Mouse (Mus musculus) spleen, postnatal 14 days (tissue): ENCODE measurements around the gene Cxcr6.

Experiments used
- DNase-seq, 2 experiments: peaks; one replicate each; pipeline ENCODE4 v3.0.0; 2021 to 2022; ENCODE audit warnings: low spot score in 2 of 2

Gene Cxcr6

DNA sequence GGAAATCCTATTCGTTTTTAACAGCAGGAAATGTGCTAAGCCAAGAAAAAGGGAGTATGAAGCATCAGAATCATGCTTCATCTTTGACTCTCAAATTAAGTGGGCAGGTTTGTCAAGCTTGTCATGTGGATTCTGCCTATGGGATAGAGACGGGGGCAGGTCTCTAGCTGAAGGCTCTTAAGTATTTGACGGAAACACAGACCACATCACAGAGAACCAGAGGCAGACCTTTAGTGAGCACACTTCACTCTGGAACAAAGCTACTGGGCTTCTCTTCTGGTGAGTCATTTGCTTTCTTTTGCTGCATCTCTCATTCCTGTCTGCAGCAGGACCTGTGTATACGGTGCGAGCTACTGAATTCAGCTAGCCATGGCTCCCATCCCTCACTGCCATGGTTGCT is at the start of gene Cxcr6:
Gene Cxcr6, plus strand, starts transcription at position 209 of the 400 bp plus-strand sequence.
- no peak for DNase-seq

DNA sequence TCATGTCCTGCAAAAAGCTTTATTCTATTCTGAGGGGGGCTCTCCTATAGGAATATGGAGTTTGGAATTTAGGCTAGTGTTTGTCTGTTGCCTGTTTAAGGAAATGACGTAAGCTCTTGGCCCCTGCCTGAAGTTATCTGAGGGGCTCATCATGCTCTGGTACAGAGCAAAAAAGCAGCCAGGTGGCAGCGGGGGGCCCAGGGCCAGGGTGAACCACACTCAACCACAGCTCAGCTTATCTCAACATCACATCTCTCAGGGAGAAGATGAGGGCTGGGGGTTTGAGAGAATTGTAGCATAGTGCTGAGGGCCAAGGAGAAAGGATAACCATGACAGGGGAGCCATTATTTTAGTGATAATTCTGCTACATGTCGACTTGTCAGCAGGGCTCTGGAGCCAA is 49.5 kb upstream of the Cxcr6 start:
- no peak for DNase-seq

DNA sequence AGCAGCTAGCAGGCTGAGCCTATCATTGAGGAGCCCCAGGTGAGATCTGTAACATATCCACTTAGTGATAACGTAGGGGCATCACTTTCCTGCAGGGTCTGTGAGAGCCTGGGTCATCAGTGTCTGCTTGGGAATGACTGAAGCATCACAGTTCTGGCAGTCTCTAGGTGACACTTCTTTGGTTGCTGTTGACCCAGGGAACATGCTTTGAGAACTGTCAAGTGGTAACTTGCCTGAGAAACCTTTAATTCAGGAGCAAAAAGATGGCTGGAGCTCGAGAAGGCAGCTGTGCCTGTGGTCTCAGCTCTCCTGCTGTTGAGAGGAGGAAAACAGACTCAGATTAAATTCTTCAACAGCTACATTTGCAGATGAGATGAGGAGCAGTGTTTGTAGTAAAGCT is 48.9 kb upstream of the Cxcr6 start:
- no peak for DNase-seq

DNA sequence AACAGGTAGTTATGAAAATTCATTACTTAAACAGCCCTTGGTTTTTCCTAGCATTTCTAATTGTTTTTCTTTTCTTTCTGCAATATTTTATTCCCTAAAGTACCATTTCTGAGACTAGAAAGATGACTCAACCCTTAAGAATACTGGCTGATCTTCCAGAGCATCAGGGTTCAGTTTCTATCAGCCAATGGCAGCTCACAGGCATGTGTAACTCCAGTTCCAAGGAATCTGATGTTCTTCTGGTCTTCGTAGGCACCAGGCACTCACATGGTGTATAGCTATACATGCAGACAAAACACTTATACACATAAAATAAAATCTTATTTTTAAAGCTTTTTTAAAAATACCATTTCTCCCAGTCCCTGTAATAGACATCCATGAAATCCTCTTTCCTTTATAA is 48.1 kb upstream of the Cxcr6 start:
- no peak for DNase-seq

DNA sequence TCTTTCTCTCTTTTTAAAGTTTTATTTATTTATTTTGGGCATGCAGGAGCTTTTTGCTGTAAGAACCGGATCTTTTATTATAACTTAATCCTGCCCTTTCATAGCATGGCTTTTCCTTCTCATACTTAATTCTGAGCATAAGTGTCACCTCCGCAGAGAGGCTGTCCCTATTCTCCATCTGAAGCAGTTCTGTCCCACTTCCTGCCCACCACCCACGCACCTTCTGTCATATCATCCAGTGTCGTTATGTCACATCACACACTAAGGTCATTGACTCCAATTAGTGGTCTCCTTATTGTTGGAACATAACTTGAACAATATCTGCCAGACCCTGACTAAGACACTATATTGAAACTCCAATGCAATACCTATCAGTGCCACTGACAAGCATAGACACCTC is 47.6 kb upstream of the Cxcr6 start:
- no peak for DNase-seq

DNA sequence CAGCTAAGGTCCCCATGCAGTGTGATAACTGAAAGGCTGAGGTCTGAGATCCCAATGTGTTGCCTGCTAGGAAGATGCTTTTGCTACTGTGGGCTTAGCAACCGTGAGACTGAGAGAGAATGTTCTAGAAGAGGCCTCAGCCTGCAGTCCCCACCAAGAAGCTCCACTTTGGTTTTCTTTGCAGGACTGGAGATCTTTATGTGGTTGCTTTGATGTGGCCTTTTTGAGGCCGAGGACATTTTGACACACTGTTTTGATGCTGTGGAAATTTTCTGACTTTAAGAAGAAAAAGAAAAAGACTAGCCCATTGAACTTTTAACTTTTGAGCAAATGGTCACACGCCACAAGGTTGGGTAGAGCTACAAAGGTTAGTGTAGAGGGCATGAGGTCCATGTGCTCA is 45.5 kb upstream of the Cxcr6 start:
- no peak for DNase-seq

DNA sequence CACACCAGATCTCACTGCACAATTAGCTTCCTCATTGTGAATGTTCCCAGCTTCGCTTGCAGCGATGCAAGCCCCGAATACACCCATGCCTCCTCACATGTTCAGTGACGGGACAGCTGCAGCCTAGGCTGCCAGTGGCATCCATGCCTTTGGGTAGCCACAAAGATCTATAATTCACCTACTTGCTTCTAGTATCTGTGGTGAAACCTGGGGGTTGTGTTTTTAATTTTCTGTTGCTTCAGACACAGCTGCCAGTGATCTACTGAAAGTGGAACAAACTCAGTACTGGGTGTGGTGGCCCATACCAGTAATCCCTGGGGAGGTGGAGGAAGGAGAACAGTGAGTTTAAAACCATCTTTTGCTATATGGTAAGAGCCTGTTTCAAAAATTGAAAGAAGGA is 43.4 kb upstream of the Cxcr6 start:
- peak in 1 of 2 experiments; percentile 9 for DNase-seq

DNA sequence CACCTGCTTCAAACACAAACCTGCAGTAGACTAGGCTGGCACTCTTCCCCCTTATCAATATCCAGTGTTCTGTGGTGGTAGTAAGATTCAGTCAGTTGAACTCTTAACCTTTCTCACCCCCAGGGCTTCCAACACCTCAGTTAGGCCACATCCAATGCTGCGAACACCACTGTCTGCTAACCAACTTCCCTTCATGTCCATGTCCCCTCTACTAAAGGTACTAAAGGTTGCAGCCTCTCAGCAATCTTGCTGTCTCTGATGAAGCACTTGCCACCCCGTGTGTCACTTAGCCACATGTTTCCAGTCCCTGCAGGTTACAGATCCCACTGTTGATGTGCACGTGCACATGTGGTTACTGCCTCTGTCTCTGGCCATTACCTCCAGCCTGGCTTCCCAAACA is 42.5 kb upstream of the Cxcr6 start:
- DNase-seq: no peak

DNA sequence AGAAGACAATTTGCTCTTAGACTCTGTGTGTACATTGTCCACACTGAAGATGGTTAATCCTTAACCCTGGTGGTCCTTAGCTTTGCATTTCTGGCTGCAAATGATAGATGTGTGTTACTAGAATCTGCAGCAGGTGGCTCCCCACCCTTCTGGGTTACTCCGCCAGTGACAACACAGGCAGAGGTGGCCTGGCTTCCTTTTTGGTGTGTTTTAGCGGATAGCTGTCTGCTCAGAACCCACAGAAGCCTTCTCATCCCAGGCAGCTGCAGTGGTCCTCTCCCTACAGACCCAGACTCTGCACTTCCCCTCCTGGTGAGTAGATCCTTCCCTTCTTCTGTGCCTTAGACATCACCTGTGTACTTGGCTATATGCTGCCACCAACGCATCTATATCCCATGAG is 39.3 kb upstream of the Cxcr6 start:
- DNase-seq: no peak

DNA sequence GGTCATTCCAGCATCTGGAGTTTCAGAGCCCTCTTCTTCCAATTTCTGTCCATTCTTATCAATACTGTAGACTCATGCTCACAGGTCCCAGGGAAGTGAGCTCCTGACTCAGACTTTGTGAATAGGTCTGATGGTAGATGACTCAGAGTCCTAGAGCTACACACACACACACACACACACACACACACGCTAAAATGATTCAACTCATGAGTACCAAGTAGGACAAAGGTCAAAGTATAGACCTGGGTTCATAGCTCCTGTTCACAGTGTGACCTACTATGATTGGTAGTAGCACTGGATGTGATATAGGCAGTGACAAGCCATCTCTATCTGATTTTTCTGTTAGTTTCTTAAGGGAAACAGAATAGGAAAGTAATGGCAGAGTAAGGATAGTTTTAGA is 37.8 kb upstream of the Cxcr6 start:
- no peak for DNase-seq

DNA sequence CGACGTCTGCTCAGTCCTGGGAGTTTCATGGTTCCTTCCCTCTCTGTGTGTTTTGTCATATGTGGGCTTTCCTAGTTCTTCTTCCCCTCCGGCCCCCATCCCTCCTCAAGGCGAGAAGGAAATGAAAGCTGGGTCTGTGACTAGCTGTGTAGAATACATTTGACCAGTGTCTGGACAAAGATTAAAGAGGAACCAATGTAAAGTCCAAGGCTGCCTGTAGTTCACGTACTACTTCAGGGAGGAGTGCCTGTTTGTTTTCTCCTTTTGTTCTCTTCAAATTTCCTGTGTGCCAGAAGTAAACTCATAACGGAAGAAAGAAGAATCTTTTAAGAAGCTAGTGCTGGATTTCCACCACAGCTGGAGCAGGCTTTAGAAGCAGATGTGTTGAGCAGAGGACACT is 36.7 kb upstream of the Cxcr6 start:
- no peak for DNase-seq

DNA sequence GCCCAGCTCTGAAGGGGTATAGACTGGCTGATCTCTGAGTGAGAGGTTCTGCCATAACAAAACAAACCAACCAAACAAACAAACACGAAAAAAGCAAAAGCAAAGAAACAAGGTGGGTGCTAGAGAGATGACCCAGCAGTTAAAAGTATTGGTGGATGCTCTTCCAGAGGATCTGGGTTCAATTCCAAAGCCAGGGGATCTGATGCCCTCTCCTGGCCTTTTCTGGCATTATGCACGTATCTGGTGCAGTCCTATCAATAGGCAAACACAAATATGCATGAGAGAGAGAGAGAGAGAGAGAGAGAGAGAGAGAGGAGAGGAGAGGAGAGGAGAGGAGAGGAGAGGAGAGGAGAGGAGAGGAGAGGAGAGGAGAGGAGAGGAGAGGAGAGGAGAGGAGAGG is 33.0 kb upstream of the Cxcr6 start:
- peak in 1 of 2 experiments; percentile 20 for DNase-seq

DNA sequence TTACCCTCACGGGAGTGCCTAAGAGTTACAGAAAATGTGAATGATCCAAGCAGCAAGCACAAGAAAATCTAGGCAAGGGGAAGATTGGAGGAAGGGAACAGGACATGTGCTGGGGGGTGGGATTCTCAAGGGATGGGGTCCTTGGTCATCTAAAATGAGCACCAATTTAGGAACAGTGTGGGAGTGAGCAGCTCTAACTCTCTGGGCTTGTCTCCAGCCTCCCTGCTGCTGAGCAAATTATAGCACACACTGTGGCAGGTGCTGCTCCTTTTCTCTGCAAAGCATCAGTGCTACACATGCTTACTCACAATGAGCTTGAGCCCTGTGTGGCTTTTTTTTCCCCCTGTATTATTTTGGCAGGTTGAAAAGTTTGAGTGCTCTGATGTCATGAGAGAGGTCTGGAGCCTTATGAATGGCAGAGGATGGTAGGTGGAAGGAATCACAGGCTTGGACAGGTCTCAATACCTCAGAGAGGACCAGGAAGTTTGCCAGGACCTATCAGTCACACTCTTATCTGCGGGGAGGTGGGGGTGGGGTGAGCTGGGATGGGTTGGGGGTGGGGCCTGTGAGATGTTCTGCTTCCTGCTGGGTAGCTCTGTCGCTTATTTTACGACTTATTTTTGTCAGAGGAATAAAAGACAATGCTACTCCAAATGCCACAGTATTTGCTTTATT is 17.3 kb upstream of the Cxcr6 start:
- DNase-seq: no peak

DNA sequence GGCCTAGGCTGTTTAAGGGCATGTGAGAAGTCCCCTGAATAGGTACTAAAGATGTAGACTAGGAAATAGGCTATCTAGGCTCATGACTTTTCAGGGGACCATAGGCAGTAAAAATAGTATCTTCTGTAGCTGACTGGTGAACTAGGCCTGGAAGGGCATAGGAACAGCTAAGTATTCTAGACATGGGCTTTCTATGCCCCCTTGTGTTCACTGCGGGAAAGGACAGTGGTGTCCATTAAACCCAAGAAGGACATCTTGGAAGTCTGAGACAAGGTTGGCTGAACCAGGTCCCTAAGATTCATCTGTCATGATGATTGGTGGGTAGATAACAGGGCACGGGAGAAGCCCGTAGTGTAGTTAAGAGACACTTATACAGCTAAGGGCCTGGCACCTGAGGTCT is 10.1 kb upstream of the Cxcr6 start:
- DNase-seq: peak in 1 of 2 experiments; percentile 41

DNA sequence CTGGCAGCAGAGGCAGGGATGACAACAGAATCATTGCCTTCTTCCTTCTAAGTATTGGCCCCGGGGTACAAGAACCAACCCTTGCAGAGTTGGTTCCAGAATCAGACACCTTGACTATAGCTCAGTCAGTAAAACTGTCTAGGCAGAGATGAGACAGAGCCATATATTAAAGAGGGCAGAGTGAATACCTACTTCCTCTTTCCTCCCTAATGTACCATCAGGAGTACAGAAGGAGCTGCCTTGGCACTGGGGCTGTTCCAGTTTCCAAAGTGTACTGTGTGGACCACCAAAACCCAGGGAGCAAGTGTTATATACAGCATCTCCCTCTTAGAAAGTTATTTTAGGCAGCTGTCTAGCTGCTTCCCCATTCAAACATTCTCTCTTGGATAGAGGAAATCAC is 4.7 kb upstream of the Cxcr6 start:
- no peak for DNase-seq

DNA sequence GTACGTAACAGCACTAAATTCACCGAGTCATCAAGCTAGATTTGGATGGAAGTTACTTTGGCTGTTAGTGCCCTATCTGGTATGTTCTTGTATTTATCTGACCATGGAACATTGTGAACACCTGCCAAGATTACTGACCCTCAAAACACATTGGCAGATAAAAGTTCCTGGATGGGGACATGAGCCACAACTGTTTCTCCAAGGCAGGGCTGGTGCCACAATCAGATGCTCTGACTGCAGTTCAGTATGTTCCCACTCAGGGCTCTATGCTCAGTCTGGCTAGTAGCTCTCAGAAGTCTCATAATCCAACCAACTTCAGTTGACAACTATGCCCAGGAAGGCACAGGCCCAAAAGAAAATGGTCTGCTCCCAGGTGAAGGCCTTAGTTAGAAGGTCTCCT is 3.9 kb upstream of the Cxcr6 start:
- no peak for DNase-seq

DNA sequence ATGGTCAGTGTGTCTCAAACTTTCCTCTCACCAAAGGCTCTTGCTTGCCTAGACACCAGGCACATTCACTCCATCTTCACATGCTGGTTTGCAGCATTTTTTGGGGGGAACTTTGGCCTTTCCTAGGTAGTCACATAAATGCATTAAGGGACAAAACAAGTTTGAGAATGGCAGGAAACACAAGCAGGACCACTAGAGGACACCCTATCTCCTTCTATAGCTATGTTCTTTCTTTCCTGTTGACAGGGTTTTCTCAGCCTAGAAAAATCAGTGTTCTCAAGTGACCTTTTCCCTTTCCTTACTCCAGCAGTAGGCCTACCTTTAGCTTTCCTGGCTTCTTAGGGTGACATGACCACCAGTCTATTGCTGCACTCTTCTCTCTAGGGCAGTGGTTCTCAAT is 3.4 kb upstream of the Cxcr6 start:
- DNase-seq: no peak

DNA sequence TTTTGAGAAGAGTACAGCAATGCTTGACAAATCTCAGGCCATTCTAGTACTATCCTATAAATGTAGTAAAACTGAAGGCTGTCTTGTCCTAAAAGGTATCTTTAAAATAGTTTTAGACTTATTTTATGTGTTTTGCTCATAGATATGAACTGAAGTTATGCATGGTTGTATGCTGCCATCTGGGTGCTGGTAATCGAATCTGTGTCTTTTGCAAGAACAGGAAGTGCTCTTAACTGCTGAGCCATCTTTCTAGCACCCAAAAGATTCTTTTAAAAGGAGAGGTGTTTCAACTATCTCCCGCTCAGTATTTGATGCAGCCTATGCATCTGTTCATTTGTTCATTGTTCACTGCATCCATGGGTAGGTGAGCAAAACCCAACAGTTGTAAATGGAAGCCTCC is 1.0 kb upstream of the Cxcr6 start:
- DNase-seq: no peak

DNA sequence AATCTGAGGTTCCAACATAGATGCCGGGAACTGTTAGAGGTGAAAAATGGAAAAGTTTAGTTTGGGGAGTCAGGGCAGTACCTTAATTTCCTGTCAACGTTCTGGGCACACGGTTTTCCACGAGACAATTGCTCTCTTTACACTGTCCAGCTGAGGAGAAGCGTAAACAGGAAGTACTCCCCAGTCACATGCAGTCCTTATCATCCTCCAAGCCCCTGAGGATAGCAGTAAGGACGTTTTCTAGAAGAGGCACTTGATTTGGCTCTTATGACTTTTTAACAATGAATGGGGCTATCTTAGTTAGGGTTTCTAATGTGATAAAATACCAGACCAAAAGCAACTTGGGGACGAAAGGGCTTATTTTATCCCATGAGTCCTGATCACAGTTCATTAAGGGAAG is 2.3 kb downstream of the Cxcr6 start:
- no peak for DNase-seq

DNA sequence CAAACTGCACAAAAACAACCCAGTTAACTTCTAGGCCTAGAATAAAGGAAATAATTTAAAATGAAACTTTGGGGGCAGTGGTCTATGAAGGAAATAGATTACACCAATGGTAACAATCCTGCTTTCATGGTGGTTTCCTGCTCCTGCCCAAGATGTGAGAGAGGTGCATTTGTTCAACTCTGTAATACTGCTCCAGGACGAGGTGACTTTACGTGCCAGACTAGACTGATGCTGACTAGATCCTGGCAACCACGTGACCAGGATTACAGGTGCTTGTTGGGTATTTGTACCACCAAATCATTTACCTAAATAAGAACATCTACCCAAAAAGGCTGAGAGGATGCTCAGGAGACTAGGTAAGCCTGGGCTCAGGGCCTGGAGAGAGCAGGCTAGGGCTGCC is 5.6 kb downstream of the Cxcr6 start:
- DNase-seq: no peak

DNA sequence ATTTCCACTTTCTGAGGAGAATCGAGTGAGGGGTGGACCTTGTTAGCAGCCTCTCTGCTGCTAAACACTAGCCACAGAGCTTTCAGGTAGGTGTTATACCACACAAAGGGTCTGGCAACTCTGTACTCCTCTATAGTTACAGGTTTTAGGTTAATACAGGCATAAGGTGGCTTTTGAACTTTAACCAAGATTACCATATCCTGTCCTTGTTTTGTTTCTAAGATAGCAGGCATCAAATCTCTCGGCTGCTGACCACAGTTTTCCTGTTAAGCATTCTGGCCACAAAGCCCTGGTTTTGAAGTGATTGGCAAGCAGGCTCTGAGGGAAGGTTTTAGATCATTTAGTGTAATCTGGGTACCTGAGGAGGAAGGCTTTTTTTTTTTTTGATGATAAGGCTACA is 8.1 kb downstream of the Cxcr6 start:
- no peak for DNase-seq

DNA sequence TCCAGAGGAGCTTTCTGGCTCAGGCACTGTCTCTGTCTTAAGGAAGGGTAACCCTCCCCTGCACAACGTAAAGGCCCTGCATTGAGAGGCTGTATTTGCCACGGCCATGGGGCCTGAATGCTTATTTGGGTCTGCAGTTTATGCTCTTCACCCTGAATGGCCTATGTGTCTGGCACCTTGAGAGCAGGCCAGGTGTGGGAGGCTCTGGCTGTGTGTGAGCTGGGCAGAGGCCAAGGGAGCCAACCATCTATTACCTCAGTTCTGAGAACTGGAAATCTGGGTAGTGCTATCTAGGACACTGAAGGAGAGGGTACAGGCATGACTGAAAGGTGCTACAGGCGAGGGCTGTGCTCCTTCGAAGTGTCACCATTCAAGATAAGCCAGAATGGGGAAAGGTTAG is 8.5 kb downstream of the Cxcr6 start:
- no peak for DNase-seq

DNA sequence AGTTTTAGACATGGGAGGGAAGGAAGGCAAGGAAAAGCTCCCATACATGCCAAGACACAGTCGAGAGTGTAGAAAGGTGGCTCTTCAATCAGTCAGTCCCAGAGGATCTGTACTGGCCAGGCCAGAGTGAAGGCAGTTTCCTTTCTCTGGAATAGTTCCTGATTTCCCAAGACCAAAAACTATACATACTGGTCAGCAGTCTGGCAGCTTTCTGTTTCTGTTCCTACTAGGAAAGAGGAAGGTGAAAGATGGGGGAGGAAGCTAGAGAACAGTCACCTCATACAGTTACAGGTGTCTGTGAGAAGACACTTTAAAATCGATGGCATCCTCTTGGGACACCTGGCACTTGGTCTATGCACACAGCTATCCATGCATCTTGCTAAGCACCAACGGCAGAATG is 9.2 kb downstream of the Cxcr6 start:
- DNase-seq: no peak

DNA sequence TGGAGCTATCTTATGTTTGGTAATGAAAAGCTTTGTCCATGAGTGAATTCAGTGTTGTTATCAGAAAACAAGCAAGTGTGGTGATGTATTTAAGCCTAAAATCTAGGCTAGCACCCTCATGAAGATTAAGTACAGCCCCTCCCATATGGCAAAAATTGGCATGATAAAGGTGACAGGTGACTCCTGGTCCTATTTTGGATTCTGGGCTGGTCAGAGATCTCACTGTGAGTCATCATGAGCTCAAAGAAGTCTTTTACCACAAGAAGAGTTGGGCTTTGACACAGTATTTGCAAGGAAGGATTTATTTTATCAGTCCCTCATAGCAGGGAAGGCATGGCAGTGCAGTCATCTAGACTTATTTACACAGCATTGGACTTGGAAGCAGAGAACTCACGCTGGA is 9.7 kb downstream of the Cxcr6 start:
- DNase-seq: no peak

DNA sequence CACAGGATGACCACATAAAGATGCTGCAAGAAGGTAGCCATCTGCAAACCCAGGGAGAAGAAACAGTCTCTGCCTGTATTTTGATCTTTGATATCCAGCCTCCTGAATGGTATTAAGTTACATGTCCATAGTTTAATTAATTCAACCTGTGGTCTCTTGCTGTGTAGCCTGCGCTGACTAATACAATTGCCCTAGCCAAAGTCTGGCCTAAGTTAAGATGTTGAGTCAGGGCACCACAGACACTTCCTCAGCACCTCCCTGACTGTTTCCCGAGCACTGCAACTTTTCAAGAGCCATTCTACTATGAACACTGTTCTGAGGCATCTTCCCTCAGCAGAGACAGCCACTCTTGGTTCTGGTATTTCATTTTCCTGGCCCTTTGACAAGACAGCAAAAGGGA is 12.3 kb downstream of the Cxcr6 start:
- no peak for DNase-seq
